Mouse (Mus musculus): ENCODE data around the gene Foxe3.
"Not testable (repeated sequence)": the region's sequence is repeated elsewhere in the genome, so short reads cannot be mapped to it uniquely, and the experiment has no call there.

The Foxe3 gene

DNA sequence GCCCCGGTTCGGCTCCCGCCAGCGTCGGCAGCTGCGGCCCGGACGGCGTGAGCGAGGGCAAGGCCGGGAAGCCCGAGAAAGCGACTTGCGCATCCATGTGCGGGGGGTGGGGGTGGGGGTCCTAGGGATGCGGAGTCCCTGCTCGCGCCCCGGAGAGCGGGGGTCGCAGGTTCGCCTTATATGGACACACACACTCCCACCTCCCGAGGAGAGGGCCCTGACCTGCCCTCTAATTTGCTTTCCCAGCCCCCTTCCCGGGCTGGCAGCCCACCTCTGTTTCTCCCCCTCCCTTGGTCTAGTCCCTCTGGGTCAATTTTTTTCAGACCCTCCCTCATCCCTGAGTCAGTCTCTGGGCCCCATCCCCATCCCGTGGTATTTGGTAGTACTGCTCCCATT is at the start of gene Foxe3:
Foxe3 (minus strand) TSS at position 97 of the 396 bp plus-strand sequence.
- DNase-seq: no peak

DNA sequence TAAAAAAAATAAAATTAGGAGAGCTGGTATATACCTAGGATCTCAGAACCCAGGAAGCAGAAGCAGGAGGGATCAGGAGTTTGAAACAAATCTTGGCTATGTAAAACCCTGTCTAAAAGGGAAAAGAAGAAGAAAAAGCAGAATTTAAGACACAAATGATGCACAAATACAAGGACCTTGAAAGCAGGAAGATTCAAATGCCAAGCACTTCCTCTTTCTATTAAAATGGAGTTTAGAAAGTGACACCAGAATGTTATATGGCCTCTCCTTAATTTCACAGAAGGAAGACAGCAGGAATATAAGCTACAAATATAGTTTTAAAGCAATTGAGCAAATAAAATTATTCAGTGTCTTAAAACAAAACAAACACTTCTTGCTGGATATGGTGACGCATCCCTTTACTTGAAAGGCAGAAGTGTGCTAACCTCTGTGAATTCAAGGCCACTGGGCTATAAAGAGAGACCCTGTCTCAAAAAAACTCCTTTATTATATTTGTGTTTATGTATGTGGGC is 47.5 kb upstream of the Foxe3 start:
- DNase-seq: no peak

DNA sequence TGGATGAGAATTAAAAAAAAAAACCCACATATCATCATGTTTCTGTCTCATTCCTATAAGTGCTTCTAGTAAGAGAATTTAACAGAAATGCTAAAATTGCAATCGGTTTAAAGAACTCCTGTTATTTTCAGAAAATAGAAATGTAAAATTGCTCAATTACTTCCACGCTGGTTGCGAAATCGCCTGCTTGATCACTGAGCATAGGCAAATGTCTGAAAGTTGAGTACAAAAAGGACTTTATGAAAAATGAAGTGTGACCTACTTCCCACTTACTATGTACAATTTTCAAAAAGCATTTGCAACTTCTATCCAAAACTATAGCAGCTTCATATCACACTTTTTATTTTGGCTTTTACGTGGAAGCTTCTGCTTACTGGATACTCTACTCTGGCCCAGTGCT is 44.9 kb upstream of the Foxe3 start:
- DNase-seq: no peak

GRCm38 (mm10) chr4:114960881-114961280 is 35.1 kb upstream of the Foxe3 start:
- DNase-seq: not testable (repeated sequence)

- DNase-seq: no peak
Measured at GRCm38 (mm10) chr4:114959533-114959932, 33.7 kb upstream of the Foxe3 start.

DNA sequence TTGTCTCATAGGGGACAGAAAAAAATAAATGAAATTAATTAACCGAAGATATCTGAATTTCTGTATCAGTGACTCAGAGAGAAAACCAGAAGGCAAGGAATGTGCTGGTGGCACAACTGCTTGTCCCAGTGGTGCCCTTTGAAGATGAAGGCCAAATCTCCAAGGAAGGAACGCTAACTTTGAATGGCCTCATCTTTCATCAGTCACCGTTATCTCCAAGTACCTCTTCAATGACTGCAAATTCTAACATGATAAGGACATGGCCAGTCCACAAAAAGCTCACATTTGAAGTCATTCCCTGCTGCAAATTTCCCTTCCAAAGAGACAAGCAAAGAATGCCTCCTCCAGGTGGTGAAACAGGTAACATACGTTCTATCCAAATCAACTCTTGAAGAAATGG is 33.0 kb upstream of the Foxe3 start:
- DNase-seq: no peak

- DNase-seq: no peak
Measured at GRCm38 (mm10) chr4:114958231-114958630, 32.4 kb upstream of the Foxe3 start.

GRCm38 (mm10) chr4:114957403-114957802 is 31.6 kb upstream of the Foxe3 start:
- peak; percentile 16 for DNase-seq

GRCm38 (mm10) chr4:114953172-114953571 is 27.4 kb upstream of the Foxe3 start:
- no peak for DNase-seq

DNA sequence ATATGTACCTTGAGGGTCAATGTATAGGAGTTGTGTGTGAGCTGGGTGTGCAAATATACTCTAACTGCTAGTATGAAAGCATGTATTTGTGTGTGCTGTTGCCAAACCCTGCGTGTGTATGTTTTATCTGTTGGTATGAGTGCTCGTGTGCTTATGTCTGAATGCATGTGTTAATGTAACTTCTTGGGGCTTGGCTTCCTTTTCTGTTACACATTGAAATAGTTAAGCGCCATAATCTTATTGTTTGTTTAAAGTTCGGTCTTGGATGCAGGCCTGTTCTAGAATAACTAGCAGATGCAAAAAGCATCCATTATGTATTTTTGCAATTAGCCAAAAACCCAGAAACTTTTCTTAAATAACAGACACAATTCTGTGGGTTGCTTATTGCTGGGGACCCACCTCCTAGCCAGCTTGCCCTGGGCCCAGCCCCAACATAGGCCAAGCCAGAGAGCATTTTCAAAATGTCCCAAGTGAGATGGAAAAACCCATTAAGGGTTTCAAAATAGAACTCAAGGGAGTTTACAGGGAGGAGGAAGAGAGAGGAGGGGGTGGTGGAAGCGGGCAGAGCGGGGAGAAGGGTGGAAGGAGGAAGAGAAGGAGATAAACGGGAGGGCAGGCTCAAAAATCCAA is 22.2 kb upstream of the Foxe3 start:
- DNase-seq: no peak

- DNase-seq: peak; percentile 86
Measured at GRCm38 (mm10) chr4:114947395-114947794, 21.6 kb upstream of the Foxe3 start.

GRCm38 (mm10) chr4:114946416-114946815 is 20.6 kb upstream of the Foxe3 start:
- no peak for DNase-seq

GRCm38 (mm10) chr4:114945021-114945420 is 19.2 kb upstream of the Foxe3 start:
- no peak for DNase-seq

DNA sequence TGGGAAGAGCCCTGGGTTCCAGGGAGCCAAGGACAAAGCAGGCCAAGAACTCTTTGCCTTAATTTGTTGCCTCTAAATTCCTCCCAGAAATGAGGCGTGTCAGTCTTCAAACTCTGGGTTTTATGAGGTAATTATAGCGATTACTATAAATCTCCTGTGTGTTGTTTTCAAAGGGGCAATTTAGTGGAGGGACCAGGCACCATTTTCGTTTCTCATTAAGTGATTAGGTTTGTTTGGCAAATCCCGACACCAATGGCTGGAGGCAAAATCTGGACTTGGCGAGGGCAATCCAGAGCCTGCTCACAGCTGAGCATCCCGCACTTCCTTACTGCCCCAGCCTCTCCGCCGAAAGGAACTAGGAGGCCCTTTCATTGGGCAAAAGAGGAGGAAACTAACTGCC is 16.8 kb upstream of the Foxe3 start:
- no peak for DNase-seq

- no peak for DNase-seq
Measured at GRCm38 (mm10) chr4:114942112-114942511, 16.3 kb upstream of the Foxe3 start.

GRCm38 (mm10) chr4:114941311-114941710 is 15.5 kb upstream of the Foxe3 start:
- no peak for DNase-seq

DNA sequence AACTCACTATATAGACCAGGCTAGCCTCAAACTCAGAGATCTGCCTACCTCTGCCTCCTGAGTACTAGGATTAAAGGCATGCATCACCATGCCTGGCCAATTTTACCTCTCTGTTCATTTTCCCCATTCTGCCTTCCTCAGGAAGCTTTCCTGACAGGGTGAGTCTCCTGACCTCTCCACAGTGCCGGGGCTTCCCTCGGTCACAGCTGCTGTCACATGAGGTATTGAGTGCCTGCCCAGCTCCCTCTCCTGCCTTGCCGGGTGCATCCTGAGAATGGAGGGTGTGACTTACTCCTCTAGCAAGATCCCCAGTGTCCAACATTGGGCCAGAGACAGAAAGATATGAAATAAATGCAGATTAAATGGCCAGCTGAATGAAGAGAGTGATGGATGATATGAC is 12.4 kb upstream of the Foxe3 start:
- no peak for DNase-seq

GRCm38 (mm10) chr4:114937459-114938047 is 11.7 kb upstream of the Foxe3 start:
- DNase-seq: no peak

DNA sequence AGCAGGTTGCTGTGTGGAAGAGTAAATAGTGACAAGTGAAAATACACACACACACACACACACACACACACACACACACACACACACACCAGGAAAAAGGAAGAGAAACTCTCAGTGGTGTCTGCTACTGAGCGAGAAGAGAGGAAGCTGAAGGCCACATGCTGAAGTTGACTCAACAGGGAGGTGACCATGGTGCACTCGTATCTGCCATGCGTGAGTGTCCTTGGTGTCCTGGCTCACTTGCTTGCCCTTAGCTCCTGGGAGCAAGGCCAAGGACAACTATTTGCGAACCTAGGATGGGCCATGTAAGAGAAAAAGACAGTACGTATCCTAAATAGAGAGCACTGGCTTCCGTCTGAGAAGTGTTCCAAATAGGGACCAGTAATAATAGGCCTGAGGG is 8.4 kb upstream of the Foxe3 start:
- no peak for DNase-seq

DNA sequence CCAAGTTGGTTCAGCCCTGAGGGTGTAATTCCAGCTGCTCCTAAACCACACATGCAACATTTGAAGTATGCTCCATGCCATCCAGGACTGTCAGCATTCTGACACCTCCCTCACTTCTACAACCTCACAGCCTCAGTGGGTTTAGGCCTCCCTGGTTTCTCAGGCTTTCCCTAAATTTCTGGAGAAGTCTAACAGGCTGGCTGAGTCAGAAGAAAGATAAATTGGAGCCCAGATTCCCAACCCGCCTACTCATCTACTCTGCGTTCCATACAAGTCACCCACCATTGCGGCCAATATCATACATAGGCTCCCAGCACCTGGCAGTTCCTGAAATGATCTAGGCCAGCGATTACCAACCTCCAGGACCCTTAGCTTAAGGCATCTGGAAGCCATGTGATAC is 6.9 kb upstream of the Foxe3 start:
- no peak for DNase-seq

DNA sequence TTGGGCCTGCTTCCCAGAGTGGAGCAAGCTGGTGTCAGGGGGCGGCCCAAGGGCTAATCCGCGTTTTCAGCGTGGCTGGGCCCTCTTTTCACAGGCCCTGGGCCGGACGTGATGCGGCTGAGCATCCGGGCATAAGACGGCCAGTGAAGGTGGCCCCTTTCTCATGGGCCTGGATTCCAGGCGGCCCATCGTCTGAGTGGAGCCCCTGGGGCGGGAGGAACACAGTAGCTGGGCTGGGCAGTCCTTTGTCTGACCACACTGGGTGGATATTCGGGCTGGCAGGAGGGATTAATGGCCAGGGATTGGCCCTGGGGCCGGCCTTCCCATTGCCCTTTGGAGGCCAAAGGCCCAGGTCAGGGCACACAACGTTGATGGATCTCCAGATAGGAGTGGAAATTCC is 3.3 kb upstream of the Foxe3 start:
- DNase-seq: no peak

DNA sequence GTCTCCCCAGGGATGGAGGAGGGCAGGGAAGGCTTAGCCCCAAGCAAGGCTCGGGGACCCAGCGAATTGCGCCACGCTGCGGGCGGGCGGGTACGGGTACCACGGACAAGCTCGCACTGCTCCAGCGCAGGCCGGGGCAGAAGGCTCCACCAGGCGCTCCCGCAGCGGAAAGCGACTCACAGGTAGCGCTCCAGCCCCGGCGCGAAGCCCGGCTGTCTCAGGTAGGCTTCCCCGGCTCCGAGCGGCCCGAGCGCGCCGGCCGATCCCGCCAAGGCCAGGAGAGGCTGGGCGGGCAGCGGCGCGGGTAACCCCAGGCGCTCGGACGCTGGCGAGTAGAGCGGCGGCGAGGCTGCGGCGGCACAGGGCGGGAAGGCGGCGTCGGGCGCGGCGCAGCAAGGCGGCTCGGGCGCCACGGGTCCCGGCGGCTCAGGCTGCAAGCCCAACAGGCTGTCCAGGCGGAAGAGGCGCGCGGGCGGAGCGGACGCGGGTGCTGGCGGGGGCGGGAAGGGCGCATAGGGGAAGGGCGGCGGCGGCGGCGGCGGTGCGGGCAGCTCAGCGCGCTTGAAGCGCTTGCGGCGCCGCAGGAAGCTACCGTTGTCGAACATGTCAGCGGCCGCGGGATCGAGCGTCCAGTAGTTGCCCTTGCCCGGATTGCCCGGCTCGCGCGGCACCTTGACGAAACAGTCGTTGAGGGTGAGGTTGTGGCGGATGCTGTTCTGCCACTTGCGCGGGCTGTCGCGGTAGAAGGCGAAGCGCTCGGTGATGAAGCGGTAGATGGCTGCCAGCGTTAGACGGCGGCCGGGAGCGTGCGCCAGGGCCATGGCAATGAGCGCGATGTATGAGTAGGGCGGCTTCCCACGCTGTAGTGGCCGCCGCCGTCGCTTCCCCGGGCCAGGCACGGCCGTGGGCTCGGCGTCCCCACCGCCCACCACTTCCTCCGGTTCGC is 569 bp downstream of the Foxe3 start:
- DNase-seq: peak; percentile 23

- peak; percentile 41 for DNase-seq
Measured at GRCm38 (mm10) chr4:114917091-114917490, 8.7 kb downstream of the Foxe3 start.

GRCm38 (mm10) chr4:114916056-114916455 is 9.8 kb downstream of the Foxe3 start:
- no peak for DNase-seq
